Mouse (Mus musculus) urinary bladder, postnatal 14 days (tissue): Measurements from ENCODE around the gene Rnf8.
"Not testable (repeated sequence)": the region's sequence is repeated elsewhere in the genome, so short reads cannot be mapped to it uniquely, and the experiment has no call there.

Experiments used
- DNase-seq: peaks from one replicate; pipeline ENCODE4 v3.0.0; 2021; ENCODE audit warnings: low spot score

Gene Rnf8

DNA sequence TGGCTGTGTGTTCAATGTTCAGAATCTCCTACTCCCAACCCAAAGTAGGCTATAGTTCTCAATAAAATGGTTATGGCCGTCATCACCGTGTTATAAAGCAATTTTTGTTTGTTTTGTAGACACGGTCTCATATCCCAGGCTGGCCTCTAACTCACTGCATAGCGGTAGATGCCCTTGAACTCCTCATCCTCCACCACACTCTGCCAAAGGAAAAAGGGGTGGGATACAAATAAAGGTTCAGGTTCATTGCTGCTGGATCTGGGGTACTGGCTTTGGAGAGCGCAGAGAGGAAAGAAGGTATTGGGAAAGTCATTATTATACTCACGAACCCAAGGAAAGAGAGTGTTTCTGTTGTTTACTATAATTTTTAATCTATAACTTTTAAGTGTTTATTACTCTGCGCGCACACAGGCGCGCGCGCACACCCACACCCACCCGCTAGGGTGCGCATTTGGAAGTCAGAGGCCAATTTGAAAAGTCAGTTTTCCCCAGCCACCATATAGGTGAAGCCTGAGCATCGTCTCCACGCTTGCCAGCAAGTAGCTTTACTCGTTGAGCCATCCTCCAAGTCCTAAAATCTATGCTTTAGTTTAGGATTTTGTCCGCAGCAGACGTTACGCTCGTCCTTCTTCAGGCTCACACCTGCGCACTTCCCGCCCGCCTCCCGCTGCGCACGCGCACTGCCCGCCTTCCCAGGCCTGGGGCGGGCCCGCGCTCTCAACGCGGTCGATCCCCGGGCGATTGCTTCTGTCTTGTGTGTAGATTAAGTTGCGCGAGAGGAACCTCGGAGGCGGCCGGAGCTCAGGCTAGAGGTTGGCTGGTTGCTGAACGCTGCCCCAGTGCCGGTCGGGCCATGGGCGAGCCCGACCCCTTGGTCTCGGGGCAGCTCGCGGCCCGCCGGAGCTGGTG is at the start of gene Rnf8, which contains the start of gene Gm28043:
TSS of gene Rnf8 (plus strand) at position 676 of the 909 bp plus-strand sequence.
TSS of gene Gm28043 (plus strand) at position 762 of the 909 bp plus-strand sequence.
- DNase-seq, result peak; percentile 95

DNA sequence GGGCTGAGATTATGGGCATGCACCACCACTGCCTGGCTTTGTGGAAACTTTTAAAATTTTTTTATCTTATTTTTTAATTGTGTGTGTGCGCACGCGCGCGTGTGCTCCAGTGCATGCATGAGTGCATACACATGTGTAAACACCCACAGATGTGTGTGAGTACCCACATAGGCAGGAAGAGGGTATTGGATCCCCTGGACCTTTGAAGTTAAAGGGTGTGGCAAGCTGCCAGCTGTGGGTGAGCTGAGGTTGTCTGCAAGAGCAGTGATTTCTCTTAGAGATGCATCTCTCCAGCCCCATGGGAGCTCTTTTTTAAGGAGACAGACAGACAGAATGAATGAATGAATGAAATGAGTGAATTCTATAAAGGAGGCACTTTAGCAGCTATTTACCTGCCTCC is 49.1 kb upstream of the Rnf8 start:
- DNase-seq, result no peak

DNA sequence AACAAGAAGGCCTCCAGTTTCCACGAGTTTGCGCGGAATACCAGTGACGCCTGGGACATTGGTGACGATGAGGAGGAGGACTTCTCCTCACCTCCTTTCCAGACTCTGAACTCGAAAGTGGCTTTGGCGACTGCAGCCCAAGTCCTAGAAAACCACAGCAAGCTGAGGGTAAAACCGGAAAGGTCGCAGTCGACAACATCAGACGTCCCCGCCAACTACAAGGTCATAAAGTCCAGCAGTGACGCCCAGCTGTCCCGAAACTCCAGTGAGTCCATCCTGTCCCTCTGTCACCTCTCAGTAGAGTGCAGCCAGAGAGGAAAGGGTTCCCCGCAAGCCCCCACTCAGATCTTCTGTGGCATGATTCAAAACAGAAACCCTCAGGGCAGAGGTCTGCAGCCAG is 46.2 kb upstream of the Rnf8 start:
- DNase-seq, result no peak

DNA sequence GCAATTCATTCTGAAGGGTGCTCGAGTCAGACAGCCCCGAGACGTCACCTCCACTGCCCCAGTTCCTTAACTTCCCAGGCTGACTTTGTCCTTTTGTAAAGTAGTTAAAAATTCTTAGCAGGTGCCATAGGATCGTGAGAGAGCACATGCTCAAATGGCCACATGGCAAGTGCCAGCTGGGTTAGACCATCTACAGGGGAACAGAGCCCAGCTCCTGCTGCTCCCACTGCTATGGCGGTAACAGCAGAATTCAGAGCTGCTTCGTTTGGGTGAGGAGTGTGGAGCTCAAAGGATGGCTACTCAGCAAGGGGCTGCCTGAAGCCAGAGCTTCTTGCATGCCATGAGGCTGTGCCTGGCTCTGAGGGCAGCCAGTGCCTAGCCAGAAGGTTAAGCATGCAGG is 44.8 kb upstream of the Rnf8 start:
- no peak for DNase-seq

DNA sequence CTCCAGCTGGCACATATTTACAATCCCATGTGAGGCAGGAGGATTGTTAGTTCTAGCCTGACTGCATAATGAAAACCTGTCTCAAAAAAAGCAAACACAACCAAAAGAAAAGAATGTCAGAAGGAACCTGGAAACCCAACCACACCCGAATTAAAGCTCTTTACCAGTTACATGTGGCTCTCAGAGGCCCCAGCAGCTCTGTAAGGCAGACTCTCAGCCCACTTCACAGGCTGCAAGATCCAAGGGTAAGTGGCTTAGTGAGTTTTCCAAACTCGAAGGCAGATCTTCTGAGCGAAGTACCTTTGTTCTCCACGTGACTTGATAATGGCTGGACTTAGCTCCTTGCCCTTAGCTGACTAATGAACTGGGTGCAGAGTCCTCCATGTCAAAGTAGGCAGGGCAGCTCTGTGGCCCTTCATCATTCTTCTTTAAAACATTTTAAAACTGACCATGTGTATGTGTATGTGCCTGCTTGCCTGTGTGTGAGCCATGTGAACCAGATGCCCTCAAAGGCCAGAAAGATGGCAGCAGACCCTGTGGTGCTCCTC is 34.9 kb upstream of the Rnf8 start:
- DNase-seq, result no peak

DNA sequence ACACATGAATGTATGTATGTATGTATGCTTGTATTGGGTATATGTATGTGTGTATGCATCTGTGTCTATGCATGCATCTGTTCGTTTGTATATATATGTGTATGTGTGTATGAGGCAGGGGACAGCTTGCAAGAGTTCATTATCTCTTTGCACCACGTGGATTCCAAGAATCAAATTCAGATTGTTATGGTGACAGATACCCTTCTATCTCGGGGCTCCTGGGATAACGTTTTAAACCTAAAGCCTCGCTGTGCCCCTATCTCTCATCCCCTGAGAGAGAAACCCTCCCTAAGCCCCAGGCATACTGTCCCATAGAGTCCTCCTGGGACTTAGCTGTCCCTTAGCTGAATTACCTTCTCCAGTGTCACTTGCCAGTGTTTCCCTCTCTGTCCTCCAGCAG is 31.0 kb upstream of the Rnf8 start:
- no peak for DNase-seq

DNA sequence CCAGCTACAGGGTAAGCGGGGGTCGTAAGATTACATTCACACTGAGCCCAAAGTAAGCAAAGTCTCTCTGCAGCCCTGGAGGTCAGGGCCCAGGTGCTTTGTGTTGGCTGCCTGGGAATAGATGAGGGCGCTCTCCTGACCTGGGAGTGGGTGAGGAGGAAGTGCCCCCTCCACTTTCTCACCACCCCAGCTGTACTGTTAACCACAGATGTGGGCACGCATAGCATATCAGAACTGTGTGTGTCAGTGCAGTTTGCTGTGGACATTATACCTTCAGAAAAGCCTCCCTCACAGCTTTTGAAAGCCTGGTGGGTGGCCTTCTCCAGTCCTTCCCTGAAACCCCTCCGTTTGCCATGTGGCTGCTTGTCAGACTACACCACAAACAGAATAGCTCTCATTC is 30.3 kb upstream of the Rnf8 start:
- no peak for DNase-seq

DNA sequence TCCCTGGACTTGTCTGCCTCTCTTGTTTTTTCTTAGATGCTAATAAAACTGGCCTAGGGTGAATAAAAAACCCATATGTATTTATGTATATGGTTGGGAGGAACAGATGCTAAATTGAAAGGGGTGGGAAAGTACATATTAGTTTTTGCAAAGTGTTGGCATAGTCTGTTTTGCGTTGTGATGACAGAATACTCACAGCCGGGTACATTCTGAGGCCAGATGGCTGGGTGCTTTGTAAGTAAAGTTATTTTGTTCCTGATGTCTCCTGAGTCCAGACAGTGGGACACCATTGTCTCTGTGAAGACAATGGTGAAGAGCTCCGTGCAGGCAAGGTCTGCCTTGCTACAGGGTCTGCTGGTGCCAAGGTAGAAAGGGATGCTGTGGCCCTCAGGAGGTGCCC is 29.9 kb upstream of the Rnf8 start:
- DNase-seq, result no peak

DNA sequence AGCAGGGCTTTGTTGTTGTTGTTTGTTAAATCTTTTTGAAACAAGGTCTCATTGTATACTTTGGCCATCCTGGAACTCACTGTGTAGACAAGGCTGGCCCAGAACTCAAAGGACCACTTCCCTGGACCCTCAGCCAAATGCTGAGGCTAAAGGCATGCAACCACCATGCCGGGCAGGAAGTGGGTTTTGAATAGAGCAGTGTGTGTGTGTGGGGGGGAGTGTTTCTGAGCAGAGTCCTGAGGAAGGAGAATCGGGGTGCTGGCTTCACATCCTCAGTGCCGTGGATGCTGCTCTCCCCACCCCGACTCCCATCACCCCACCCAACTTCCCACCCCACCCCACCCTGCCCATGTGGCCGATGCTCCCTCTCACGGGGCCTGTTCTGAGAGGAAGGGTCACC is 29.1 kb upstream of the Rnf8 start:
- DNase-seq, result no peak

DNA sequence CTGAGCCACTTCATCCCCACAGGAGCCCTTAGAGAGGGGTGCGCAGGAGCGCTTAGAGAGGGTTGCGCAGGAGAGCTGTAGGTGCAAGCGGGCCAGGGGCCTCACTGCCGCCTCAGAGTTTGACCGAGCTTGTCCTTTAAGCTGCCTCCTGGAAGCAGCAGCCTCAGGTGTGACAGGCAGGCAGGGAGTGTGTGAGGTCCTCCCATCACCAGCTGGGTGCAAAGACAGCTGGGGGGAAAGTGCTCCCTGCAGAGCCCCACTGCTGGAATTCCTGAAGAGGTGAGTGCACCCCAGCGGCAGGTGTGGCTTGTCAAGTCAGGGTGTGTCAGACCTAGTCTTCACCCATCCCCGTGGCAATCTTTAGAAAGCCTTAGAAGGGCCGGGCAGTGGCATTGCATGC is 27.7 kb upstream of the Rnf8 start:
- DNase-seq, result no peak

DNA sequence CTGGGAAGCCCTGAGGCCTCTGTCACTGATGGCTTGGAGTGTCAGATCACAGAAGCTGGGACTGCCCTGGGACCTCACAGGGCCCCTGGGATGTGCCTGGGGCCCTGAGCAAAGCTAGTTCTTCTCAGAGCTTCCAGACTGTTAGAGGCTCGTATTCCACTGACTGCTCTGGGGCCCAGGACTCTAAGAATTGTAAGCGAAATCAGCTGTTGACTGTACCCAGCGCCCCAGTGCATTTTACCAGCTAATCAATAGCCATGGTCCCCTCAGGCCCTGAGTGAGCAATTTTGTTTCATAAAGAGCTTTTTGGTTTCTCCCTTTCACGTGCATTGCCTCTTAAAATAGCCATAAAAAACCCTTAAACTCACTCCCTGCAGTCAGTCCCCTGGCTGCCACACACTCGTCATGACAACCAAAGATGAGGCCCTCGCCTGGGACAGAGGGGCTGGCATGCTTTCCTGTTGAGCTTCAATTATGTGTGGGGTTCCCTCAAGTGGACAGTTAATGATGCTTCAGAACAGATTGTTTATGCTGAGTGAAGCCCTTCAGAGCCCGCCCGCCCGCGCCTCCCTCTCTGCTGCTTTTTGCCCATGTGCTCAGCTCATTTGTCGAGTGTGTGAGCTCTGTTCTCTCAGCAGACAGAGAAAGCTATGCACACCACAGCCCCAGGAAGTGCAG is 25.2 kb upstream of the Rnf8 start:
- no peak for DNase-seq

DNA sequence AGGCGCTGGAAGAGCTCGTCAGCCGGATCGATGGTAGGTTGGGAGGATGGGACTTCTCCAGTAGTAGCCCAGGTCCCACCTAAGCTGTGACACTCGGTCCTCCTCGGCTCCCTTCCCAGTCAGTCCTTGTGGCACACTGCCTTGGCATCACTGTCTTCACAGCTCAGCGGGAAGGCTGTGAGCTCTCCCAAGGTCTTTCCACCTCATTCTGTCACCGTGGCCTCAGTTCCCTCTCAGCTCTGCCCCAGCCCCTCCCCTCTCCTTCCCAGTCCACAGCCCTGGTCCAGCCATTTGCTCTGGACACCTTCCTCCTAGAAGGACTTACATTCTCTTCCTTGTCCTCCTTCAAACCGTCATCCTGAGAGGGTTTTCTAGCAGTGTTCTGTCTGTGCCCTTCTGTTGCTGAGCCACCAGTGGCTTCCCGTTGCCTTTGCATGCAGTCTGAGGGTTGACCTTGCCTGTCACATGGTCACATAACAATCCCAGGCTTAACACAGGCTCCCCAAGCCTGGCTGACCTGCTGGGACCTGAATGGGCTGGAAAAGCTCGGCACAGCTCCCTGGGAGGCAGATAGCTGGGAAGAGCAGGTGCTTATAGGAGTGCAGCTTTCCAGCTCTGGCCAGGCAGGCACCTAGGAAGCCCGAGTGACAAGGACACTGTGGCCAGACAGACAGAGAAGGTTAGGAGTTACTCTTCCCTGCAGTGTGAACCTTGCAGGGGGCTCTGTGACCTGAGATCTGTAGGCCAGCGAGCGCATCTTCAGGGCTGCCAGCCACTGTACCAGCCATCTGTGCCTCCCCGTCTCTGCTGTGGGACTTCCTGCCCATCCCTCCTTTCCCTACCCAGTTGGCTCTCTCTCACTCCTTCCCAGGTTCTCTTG is 18.5 kb upstream of the Rnf8 start:
- DNase-seq, result no peak

DNA sequence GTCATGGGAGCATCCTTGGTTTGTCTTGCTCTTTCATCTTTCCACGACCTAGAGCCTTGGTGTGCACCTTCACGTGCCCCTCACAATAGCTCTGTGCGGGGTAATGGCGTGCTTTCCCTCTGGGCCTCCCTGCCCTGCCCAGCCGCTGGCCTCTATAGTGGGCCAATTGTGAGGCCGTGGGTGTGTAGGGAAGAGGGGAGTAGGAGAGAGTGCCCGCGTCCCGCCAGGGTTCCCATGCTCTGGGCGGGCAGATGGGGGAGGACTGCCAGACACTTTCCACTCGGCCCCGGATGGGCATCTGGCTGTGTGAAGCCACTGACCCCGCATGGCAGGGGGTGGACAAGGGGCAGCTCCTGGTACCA is 17.8 kb upstream of the Rnf8 start:
- DNase-seq, result no peak

DNA sequence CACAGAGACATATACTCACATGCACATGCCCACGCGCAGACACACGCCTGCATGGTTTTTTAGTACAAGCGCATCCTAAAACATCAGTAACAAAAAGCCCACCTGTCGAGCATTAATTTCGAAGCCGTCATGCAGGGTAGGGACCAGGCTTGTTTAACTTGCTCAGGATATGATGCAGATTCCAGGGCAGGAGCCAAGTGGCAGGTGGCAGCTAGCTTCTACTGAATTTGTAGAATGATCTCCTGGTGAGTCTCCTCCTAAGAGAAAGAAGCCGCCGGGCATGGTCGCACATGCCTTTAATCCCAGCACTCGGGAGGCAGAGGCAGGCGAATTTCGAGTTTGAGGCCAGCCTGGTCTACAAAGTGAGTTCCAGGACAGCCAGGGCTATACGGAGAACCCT is 15.5 kb upstream of the Rnf8 start:
- no peak for DNase-seq

DNA sequence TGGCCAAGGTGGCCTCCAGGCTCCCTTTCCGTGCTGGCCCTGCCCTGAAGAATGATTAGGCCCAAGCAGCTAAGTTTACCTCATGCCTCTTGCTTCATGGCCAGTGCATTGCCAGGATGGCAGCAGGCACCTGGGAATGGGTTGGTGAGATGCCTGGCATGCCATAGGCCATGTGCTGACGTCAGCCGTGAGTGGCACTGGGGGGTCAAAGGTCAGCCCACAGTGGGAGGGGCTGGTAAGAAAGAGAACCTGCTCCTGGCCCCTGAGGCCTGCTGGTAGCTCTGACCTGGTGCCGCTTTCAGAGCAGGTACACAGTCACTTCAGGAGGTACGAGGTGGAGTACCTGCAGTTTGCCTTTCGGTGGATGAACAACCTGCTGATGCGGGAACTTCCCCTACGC is 15.1 kb upstream of the Rnf8 start:
- no peak for DNase-seq

DNA sequence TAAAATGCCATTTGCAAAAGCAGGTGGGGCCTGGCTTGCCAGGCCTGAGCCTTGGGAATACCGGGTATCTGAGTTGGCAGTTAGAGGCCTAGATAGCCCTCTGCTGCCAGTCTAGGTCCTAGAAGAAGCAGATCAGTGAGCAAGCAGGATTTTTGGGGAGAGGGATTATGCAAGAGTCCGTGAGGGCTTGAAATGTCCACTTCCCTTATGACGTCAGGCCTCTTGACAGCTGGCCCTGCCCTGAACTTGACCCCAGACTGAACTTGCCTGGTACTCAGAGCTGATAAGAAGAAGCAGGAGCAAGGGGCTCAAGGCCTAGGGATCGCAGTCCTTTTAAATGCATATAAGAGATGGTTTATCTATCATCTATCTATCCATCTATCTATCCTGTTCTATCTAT is 13.2 kb upstream of the Rnf8 start:
- no peak for DNase-seq

DNA sequence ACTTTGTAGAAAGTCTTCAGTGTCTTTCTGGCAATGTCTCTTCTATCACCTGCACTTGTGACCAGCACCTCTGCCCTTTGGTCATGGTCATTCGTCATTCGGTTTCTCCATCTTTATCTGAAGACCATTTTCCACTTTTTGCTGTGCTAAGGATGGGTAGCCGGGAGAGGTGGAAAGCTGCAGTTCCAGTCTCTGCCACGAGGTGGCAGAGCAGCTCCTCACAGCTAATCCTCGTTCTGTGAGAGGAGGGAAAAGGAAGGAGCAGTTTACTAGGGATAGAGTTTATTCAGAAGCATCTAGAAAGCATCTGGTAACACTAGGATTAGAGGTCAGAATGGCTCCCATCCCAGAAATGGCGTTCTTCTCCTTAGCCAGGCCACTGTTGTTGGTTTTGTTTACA is 11.3 kb upstream of the Rnf8 start:
- peak; percentile 82 for DNase-seq

DNA sequence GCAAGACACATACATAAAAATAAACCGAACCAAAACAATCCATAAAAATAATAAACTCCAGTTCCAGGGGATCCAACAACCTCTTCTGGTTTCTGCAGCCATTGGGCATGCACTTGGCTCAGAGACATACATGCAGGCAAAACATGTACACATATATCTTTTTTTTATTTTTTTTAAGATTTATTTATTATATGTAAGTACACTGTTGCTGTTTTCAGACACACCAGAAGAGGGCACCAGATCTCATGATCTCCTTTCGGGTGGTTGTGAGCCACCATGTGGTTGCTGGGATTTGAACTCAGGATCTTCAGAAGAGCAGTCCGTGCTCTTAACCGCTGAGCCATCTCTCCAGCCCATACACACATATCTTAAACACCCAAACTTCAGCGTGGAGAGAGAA is 1.1 kb upstream of the Rnf8 start:
- not testable (repeated sequence) for DNase-seq

DNA sequence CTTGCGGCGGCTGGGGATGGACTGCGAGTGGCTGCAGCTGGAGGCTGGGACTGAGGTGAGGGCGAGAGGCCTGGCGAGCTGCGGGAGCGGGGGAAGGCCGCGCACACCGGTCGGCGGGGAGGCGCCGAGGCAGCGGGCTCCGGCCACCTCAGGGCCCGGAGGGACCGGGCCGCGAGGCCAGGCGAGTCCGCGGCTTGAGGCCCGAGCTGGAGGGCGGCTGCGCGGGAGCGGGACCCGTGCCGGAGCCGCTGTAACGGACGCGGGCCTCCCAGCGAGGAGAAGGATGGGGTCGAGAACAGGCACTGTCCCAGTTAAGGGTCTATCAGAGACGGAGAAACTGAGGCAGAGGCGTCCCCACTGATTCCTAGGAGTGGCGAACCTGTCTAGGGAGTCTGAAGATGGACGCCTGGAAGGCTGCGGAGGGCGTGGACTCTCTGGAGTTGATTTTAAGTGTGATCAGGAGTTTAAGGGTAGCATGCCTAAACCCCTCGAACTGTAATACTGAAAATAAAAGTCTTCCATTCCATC is 498 bp downstream of the Rnf8 start:
- DNase-seq, result no peak

DNA sequence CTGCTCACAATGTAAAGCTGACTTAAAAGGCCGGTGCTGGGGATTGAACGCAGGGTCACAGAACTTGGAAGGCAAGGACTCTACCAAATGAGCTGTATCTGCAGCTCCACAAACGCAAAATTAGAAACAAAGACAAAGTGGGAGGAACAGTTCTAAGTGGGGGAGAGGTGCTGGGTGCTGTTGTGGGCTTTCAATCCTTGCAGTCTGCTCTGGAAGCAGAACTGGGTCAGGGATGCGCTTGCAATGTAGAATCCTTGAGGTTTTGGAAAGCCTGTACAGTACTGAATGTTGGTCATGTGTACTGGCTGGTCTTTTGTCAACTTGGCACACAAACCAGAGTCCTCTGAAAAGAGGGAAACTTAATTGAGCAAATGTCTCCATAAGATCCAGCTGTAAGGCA is 1.0 kb downstream of the Rnf8 start:
- DNase-seq, result no peak

DNA sequence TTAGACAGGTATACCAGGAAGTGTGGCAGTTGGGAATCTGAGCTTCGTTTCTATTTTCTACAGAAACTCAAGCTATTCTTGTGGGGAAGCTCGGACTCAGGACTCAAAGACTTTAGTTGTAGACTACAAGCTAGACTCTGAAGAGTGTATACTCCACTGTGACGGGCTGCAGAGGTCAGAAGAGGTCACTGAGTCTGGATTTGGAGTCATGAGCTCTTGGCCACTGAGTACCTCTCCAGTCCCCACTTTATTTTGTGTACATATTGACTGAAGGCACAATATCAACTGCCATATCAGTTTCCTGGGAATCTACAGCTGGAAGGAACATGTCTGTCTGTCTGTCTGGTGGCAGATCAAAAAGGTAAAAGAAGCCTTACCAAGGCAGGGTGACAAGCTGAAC is 4.6 kb downstream of the Rnf8 start:
- no peak for DNase-seq

DNA sequence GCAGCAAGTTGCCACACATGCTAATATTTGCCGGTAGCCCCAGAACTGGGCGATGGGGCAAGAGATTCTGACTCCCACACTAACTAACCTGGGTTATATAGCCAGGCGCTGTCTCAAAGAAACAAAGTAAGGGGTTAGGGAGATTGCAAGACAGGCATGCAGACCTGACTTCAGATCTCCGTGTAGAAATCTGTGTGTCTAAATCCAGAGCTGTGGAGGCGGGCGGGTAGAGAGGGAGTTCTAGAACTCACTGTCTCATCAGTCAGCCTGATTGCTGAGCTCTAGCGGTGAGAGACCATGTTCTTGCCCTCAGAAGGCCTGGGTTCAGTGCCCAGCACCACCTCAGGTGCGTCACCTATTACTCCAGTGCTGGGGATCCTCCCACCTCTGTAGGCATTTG is 8.9 kb downstream of the Rnf8 start:
- no peak for DNase-seq
